Mouse (Mus musculus) layer of hippocampus, adult 8-10 months (tissue): Measurements from ENCODE around the gene Syn2. TPM values are rescaled to one million over a fixed set of nuclear protein-coding genes. Genes with fewer than 3 reads are reported as not detected.

ENCODE experiments used
- DNase-seq, 2 experiments: peaks; one replicate each; pipeline ENCODE4 v3.0.0; 2022; ENCODE audit warnings: low spot score in 2 of 2
- total RNA-seq, 4 experiments: library from RNA; stranded (reverse); gene quantifications; 2 replicates each; pipeline ENCODE4 v1.2.4; 2022

Syn2 gene
- total RNA-seq, 4 experiments from 2014 or later, result 513 to 623 (median 572) TPM

DNA sequence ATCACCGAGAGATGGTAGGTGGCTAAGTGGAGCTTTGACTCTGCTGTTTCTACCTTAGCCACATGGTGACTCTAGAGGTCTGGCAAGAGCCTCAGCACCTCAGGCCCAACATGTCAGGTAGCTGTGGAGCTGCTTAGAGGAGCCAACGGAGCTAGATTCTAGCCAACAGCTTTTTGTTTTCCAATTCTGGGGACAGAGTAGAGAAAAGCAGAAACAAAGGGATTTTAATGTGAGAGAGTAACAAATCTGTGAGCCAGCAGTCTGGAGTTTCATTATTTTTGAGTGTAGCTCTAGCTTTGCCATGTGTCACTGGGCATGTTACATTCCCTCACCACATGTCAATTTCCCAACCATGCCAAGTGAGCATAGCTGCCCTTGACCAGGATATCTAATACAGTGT is 109.5 kb downstream of the Syn2 start:
- DNase-seq, result no peak

DNA sequence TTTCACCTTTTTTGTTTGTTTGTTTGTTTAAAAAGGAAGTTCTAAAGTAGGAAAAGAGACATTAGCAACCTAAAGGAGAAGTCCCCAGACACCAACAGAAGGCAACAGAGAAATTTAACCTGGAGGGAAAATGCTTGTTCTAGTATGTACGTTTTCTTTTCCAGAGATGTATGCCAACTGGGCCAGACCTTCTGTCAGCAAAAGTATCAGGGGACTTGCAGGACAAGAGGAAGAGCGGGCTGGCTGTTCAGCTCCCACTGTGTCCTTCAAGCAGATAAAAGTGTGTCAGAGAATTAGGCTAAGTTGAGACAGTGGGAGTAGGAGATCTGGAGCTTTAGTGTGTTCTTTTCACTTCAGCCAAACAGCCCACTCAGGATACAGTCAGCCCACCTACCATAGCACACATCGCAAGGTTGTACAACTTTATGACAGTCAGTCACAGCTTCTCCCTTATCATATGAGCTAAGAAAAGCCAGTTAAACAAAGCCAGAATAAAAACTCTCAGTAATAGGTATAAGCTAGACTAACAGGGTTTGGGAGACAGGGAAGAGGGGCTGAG is 110.9 kb downstream of the Syn2 start:
- DNase-seq, result no peak

DNA sequence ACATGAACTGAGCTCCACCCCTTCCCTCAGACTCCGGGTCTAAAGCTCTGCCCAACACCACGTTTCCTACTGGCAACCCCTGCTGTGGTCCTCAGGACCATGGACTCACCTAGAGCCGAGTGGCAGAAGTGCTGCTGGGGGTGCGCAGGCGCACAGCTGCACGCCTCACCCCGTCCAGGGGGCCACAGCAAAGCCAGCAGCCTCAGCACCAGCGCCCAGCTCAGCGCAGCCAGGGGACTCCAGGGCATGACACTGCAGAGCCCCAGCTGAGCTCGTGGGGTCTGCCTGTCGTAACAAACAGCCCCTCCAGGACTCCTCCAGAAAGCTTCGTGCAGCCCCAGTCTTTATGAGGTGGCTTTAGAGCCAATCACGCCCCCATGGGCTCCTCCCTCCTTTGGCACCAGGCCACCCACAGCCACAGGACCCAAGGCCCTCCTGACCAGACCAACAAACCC is 116.9 kb downstream of the Syn2 start:
- DNase-seq, result no peak

GRCm38 (mm10) chr6:115252099-115252873 is 117.6 kb downstream of the Syn2 start, which contains the start of gene Timp4:
TSS of gene Timp4 (minus strand) at chr6:115252205.
- no peak for DNase-seq

DNA sequence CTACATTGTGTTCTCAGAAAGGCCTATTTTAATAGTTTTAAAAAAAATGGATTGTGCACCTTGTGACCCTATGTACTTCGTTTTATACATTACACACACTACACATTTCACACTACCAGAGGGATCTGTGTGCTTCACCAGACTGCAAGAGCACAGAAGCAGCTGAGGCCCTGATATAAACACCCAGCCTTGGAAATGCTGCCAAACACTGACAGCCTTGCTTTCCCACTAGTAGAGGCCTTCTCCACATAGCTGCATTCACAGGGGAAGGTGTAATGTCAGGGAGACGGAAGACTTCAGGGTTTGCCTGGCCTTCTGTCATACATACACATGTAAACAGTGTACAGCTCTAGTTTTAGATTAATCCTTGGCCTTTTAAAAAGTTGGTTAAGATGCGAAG is 120.5 kb downstream of the Syn2 start:
- no peak for DNase-seq

DNA sequence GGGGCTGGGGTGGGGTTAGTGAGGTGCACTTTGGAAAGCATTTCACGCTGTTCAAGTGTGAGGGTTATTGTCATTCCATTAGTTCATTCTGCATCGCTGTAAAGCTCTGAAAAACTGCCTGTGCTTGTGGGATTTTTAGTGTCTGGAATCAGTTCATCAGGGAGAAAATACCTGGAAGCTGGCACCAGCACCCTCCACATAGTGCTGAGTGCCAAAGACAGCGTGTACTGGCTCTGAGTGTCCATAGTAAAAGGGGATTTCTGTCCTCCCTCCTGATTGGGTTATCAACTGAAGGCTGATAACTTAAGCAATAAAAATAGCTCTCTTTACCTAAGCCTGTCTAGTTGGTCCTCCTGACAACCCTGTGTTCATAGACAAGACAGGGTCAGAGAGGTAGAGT is 125.8 kb downstream of the Syn2 start:
- DNase-seq, result no peak

GRCm38 (mm10) chr6:115266791-115267190 is 132.1 kb downstream of the Syn2 start:
- no peak for DNase-seq

DNA sequence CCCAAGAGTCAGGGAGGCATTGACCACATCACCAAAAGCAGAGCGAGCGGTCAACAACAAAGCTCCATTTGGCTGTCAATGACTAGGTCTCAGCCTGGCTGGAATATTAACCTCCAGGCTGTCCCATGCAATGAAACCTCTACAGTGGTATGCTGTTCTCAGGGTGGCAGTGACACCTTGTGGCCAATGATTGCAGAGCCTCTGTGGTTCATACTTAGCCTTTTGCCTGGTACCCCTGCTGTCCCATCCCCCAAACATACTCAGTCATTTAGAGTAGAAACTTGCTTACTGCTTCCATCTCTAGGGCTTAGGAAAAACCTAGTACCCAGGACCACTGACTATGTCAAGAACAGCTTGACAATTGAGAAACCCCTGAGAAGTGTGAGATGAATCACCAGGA is 133.2 kb downstream of the Syn2 start:
- DNase-seq, result peak; percentile 54 to 79

GRCm38 (mm10) chr6:115268551-115269385 is 134.1 kb downstream of the Syn2 start:
- DNase-seq, result no peak

DNA sequence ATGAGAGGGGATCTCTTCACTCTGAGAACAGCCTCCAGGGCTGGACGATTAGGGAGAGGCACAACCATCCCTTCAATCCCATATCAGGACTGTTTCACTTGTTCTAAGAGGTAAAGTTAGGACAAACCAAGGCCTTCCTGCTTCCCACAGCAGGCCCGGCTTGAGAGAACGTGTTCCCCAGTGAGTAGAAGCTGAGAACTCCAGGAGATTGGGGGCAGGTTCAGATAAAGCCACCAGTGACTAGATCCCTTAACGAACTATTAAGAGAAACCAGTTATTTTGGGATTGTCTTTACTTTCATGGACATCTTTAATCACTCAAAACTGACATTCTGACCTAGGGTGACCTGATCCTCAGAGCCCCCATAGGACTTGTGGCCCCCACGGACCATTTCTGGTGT is 134.9 kb downstream of the Syn2 start:
- DNase-seq, result no peak

- no peak for DNase-seq
Observed at GRCm38 (mm10) chr6:115270085-115270484, 135.4 kb downstream of the Syn2 start.

- no peak for DNase-seq
Observed at GRCm38 (mm10) chr6:115271326-115271725, 136.6 kb downstream of the Syn2 start.

- no peak for DNase-seq
Observed at GRCm38 (mm10) chr6:115271866-115272271, 137.2 kb downstream of the Syn2 start.

DNA sequence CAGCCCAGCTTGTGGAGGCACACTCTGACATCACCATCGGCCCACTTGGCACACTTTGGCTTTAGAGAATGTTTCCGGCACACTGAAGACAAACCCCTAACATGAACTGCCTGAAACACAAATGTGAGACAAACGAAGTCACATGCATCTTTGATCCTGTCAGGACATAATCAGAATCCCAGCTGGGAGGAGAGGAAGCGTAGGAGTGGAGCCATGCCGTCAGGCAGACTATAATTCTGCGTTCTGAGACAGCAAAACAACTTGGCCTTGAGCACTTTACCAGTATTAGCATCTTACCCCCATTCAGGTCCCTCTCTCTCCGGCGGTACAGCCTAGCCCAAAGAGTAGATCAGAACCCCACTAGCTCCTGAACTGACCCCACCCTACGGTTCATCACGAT is 138.6 kb downstream of the Syn2 start:
- DNase-seq, result no peak

- DNase-seq, result no peak
Observed at GRCm38 (mm10) chr6:115274705-115275104, 140.0 kb downstream of the Syn2 start.

GRCm38 (mm10) chr6:115275116-115275815 is 140.6 kb downstream of the Syn2 start:
- no peak for DNase-seq

DNA sequence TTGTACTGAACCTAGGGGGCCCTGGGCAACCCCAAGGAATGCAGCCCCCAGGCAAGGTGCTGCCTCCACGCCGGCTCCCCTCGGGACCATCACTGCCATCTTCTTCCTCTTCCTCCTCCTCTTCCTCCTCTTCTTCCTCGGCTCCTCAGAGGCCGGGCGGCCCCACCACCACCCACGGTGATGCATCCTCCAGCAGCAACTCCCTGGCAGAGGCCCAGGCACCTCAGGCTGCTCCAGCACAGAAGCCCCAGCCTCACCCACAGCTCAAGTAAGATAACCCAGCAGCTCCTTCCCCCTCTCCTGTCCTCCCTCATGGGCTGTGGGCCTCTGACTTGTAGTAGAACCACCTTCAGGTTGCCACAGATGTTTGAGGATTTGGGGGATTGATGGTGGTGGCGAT is 143.4 kb downstream of the Syn2 start:
- DNase-seq, result no peak

- no peak for DNase-seq
Observed at GRCm38 (mm10) chr6:115279639-115280038, 144.9 kb downstream of the Syn2 start.

GRCm38 (mm10) chr6:115284153-115284552 is 149.5 kb downstream of the Syn2 start:
- no peak for DNase-seq

DNA sequence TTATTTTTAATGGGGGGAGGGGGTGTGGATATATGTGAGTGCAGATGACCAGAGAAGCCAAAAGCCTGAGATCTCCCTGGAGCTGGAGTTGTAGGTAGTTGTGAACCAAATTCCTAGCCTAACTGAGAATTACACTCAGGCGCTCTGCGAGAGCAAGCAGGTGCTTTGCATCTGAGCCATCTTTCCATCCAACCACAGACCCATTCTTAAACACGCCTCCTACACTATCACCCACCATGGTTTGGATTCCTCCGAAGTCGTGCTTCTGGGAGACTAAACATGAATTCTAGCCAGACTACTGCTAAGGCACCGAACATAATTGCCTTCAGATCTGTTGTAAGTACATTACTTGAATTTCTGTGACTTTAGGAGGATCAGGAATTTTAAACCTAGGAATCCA is 151.7 kb downstream of the Syn2 start:
- no peak for DNase-seq

DNA sequence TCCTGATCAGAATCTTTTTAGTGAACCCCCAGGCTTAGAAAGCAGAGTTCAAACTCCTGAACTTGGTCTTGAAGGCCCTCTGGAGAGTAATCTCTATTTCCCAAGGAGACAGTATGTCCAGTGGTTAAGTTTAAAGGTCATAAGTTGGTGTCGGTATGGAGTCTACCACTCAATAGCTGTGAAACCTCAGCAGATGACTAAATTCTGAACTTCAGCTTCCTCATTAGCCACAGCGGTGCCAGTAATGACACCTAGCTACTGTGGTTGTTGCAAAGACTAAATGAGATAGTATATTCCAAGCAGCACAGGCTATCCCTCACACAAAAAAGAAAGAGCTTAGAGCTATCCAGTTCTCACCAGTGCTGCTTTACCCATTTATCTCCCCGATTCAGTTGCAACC is 153.5 kb downstream of the Syn2 start:
- no peak for DNase-seq

DNA sequence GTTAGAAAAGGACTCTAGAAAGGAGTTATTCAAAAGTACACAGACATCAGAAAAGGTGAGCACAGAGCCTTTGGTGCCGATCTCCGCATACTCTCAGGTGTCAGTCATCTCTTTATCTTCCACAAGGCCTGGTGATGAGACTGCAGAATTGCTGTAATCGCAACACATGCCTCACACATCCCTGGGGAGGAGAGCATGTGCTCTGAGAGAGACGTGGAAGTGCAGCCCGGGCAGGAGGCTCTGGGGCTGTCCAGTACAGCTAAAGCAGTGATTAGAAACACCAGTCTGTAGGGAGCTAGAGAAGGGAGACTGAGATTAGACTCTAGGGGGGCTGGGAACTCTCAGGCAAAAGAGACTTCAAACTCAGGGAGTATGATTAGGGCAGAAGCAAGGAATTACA is 155.9 kb downstream of the Syn2 start:
- no peak for DNase-seq
